Mouse (Mus musculus): ENCODE measurements at regions not wholly inside any gene's neighbourhood (a gene's known extent, or its start where the extent isn't known, plus 50 kb on each side); places are given as distances from the start of the nearest gene placed in this dataset.
A peak's percentile ranks its signal among the peaks of the same experiment; 100 is the strongest.

DNA sequence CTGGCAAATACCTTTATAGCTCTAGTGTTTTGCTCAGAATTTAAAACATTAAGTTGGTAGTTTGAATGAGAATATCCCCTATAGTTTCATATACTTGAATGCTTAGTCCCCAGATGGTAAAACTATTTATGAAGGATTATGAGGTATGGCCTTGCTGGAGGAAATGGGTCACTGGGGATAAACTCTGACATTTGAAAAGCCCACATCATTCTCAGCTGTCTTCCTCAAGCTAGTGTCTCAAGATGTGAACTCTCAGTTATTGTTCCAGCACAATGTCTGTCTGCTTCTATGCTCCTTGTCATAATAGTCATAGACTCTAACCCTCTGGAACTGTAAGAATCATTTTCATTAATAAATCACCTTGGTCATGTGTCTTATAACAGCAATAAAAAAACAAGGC is 2004.1 kb upstream of the Gm8797 start:
- DNase-seq = no peak

DNA sequence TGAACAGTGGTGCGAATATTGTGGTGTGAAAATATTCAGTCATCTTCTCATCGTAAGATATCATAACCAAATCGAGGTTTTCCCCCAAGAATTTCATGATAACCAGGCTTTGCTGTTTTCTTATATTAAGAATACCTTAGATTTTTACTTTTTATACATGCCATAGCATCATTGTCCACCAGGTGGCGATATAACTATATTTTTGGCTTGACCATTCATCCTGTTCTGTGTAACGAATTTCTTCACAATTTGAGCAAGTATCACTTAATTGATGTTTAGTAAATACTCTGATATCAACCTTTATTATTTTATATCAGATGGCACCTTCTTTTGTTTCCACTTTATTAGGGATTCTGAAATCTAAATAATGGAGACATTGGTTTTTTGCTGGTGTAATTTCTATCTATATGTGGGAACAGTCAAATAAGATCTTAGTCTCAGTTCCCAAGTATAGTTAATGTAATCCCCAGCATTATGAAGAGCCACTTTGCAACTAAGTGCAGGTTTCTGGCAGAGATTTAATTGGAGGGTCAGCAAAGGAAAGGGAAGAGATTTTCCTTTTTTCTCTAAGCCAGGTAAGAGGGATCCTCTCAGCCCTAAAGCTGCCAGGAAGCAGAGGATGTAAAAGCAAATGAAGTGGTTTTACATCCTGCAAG is 1998.9 kb upstream of the Gm8797 start:
- peak; percentile 19 for DNase-seq

DNA sequence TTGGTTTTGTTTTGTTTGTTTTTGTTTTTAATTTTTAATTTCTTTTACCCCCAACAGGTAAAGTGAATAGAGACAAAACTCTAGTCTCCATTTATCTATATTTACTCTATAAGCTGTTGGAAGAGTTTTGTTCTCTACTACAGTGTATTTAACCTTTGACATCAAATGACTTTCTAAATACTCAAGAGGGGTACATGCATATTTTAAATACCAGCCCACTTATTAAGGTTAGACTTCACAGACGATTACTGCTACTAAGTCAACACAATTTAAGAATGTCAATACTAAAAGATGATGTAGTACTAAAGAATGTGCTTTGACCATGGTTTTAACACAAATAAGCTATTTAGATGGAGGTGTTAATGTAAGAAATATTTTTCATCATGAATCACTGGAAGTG is 1989.3 kb upstream of the Gm8797 start:
- no peak for DNase-seq

DNA sequence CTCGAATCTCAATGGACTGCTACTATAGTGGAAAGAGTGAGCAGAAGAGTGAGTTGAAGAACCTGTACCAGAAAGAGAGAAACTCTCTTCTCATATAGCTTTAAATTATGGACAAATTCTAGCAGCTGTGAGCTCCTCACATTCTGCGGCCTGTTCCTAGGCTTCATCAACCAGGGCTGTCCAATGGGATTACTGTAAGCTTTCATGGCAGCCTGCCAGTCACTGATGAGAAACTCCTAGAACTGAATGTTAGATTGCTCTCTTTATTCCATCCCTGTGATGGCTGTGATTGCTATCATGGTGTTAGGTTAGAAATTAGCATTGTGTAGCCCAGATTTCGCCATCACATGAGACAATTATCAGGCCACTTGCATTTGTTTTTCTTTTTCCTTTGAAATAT is 1966.4 kb upstream of the Gm8797 start:
- no peak for DNase-seq

DNA sequence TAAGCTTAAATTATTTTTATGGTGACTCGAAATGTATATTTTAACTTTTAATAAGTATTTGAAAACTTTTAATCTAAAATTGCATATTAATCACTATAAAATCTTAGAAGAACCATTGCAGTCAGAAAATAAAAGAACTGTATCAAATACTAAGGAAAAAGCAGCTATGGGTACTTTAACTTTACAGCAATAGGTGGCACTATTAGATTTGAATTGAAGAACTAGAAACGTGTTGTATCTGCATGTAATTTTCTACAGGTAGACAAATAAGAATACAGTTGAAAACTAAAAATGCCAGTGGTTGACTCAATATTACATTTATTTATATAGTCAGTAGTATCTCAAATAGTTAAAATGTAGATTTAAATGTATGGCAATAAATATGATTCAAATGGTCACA is 1964.6 kb upstream of the Gm8797 start:
- DNase-seq = no peak

DNA sequence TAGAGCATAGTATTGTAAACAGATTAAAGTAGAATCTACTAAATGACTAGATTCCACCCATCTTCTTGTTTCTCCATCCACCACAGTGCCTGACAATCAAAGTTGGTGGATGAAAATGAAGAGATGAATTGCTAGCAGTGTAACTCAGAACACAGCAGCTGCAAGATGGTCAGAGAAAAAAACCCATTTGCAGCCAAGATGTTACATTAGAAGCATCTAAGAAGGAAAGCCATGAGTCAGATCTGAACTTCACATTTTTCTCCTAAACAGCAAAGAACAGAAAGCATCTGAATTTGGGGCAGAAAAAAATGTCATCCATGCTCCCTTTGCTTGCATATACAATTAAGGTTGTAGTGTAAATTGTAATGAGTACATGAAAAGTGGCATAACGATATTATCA is 1942.8 kb upstream of the Gm8797 start:
- DNase-seq = no peak

DNA sequence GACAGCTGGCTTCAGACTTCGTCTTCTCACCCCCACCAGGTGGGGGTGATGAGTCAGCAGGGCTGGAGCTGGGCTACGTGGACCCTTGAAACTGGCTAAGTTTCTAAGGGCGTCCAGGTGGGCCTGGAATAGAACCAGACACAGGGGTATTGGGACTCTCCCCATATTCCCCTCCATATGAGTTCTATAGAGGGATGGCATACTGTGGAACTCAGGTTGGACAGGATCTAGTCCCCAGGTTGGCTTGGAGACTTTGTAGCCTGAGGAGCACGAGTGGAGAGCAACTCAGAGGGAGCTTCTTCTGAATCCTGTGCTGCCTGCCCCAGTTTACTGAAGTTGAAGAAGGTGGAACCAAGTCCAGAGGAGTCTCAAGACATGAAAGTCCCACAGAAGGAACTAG is 1921.6 kb upstream of the Gm8797 start:
- no peak for DNase-seq

DNA sequence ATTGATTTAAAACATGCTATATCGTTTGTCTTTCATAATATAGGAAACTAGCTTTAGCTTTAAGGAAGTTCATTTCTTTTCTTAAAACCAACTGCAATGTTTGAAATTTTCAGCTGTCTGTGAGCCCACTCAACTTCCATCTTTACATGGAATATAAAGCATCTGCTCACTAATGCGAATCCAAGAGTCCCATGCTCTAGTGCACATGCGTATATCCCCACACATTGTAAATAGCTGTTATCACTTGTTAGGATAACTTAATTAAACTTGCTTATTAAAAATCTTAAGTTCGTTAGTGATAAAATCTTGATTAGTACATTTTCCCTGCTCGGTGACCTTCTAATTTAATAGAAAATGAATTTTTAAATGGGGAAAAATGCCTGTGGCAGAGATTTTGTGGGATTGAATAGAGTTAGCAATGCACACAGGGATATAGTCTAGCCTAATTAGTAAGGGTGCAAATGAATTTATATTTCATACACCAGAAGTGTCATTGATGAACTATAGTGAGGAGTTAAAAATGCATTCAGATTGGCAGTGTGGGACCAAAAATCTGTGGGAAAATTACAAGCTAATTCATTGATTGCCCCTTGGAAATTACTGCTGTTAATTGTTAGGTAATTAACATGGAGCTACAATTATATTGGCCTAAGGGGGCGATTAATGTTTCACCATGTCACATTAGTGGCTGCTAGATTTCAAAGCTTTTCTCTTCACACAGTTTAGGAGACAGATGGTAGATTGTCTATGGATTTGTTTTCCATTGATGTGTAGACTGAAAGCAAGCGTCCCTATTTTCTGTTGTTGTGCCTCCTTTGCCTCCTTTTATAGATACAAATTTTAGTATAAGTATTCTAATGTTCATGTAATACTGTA is 1919.0 kb upstream of the Gm8797 start:
- DNase-seq = no peak
